Mouse (Mus musculus): ENCODE data around the gene Tmem14a.
"Not testable (repeated sequence)": the region's sequence is repeated elsewhere in the genome, so short reads cannot be mapped to it uniquely, and the experiment has no call there.

GRCm38 (mm10) chr1:21267466-21267865 is 49.1 kb downstream of the Tmem14a start:
- TF ChIP-seq POLR2A (IDR thresholded peaks at IDR 0.05; ENCODE audit: insufficient read length, low read depth); MYOD1 (IDR thresholded peaks at IDR 0.05; ENCODE audit: control insufficient read depth in 1 of 3, insufficient read length in 2 of 3, low read depth in 2 of 3); POLR2AphosphoS2 (IDR thresholded peaks at IDR 0.05; ENCODE audit: insufficient read length, low read depth); TCF12 (IDR thresholded peaks at IDR 0.05; ENCODE audit: insufficient read depth, poor library complexity, severe bottlenecking); MAX (IDR thresholded peaks at IDR 0.05; ENCODE audit: low read depth); USF1 (IDR thresholded peaks at IDR 0.05; ENCODE audit: low read depth); REST (IDR thresholded peaks at IDR 0.05; ENCODE audit: insufficient read depth, insufficient read length): not testable (repeated sequence)
